Mouse (Mus musculus) cerebellum, adult (tissue): ENCODE measurements around the gene 9130008F23Rik.

Source experiments
- ATAC-seq: cut with Nextera tagmentation; 2 replicates; pipeline ENCODE4 v1.9.2; 2017; ENCODE audit warnings: mild to moderate bottlenecking, moderate library complexity, mixed read lengths; ENCODE audit not compliant: insufficient number of reproducible peaks, low FRiP score, low TSS enrichment

9130008F23Rik gene

GRCm38 (mm10) chr17:40831870-40832269 lies 48.5 kb downstream of the 9130008F23Rik start:
- no peak for ATAC-seq
